Mouse (Mus musculus) E14TG2a.4 (cell line): Measurements from ENCODE around the gene Mrc2.

Experiments
- CTCF ChIP-seq: conservative IDR thresholded peaks from 2 replicates; pipeline ENCODE4 v1.5.1; 2014; ENCODE audit warnings: low read length
- NANOG ChIP-seq: IDR thresholded peaks from 2 replicates; pipeline ENCODE4 v1.6.1; 2014; ENCODE audit warnings: borderline replicate concordance, low read length, mixed read lengths
- POU5F1 ChIP-seq: IDR thresholded peaks from 2 replicates; pipeline ENCODE4 v1.6.1; 2014; ENCODE audit warnings: low read length, borderline replicate concordance

GRCm38 (mm10) chr11:105333867-105334670, 41.6 kb downstream of the Mrc2 start:
- no peak for TF ChIP-seq CTCF
- TF ChIP-seq POU5F1 = no peak
- no peak for TF ChIP-seq NANOG
